Mouse (Mus musculus): ENCODE measurements around the gene Tor1aip1.

- TF ChIP-seq POLR2A (IDR thresholded peaks at IDR 0.05; ENCODE audit: control insufficient read depth, low read depth, low read length) (no peak), CTCF (IDR thresholded peaks at IDR 0.05; ENCODE audit: control insufficient read depth, insufficient read depth, insufficient replicate concordance, low read depth, low read length) (no peak)
Measured at GRCm38 (mm10) chr1:156027849-156028248, 8.4 kb downstream of the Tor1aip1 start.
